Mouse (Mus musculus) liver, embryonic 14.5 days (tissue): ENCODE data around the gene Rhox4d.
"Not testable (repeated sequence)": the region's sequence is repeated elsewhere in the genome, so short reads cannot be mapped to it uniquely, and the experiment has no call there.

Experiments used
- CTCF ChIP-seq: IDR thresholded peaks from 2 replicates; pipeline ENCODE4 v1.5.1; 2016; ENCODE audit warnings: antibody characterized with exemption, low read depth, control low read depth
- EP300 ChIP-seq: IDR thresholded peaks from 2 replicates; pipeline ENCODE4 v1.6.1; 2016; ENCODE audit warnings: antibody characterized with exemption, low read depth

- TF ChIP-seq CTCF, EP300: not testable (repeated sequence)
These were observed 27.6 kb downstream of the Rhox4d start, which contains the start of gene Rhox3e for GRCm38 (mm10) chrX:37541719-37542118.
